Mouse (Mus musculus) liver, embryonic 13.5 days (tissue): Measurements from ENCODE around the gene Dazap2. TPM values are rescaled to one million over a fixed set of nuclear protein-coding genes. Genes with fewer than 3 reads are reported as not detected.
"Not testable (repeated sequence)": the region's sequence is repeated elsewhere in the genome, so short reads cannot be mapped to it uniquely, and the experiment has no call there.

Experiments used
- ATAC-seq: fragments of 200-750 bp; cut with Nextera tagmentation; 2 replicates; pipeline ENCODE4 v1.8.0; 2017; ENCODE audit warnings: low read depth, mild to moderate bottlenecking, moderate number of reproducible peaks, moderate library complexity
- DNase-seq: peaks from one replicate; pipeline ENCODE4 v3.0.0; 2022
- H3K27ac ChIP-seq: fragments of 300-500 bp; sonication (generic); 2 replicates; pipeline ENCODE4 v1.5.1; 2015; ENCODE audit warnings: moderate library complexity, mild to moderate bottlenecking, inconsistent platforms
- H3K27me3 ChIP-seq: fragments of 300-500 bp; sonication (generic); 2 replicates; pipeline ENCODE4 v1.6.1; 2015; ENCODE audit warnings: mild to moderate bottlenecking, inconsistent platforms
- H3K36me3 ChIP-seq: fragments of 300-500 bp; sonication (generic); 2 replicates; pipeline ENCODE4 v1.6.1; 2015; ENCODE audit warnings: mild to moderate bottlenecking, inconsistent platforms
- H3K4me1 ChIP-seq: fragments of 300-500 bp; sonication (generic); replicated peaks from 2 replicates; pipeline ENCODE4 v1.6.1; 2015; ENCODE audit warnings: inconsistent platforms
- H3K4me2 ChIP-seq: fragments of 300-500 bp; sonication (generic); 2 replicates; pipeline ENCODE4 v1.6.1; 2015; ENCODE audit warnings: inconsistent platforms, mild to moderate bottlenecking, moderate library complexity
- H3K4me3 ChIP-seq: fragments of 300-500 bp; sonication (generic); replicated peaks from 2 replicates; pipeline ENCODE4 v1.5.1; 2015; ENCODE audit warnings: mild to moderate bottlenecking, inconsistent platforms
- H3K9ac ChIP-seq: fragments of 300-500 bp; sonication (generic); 2 replicates; pipeline ENCODE4 v1.6.1; 2015; ENCODE audit warnings: mild to moderate bottlenecking, inconsistent platforms
- H3K9me3 ChIP-seq: fragments of 300-500 bp; sonication (generic); replicated peaks from 2 replicates; pipeline ENCODE4 v1.6.1; 2016; ENCODE audit warnings: inconsistent platforms
- WGBS: fragments of 180-500 bp; shearing (Covaris S2); methylation state at CpG from one replicate; pipeline ENCODE4 v1.1.7; 2015; ENCODE audit not compliant: insufficient replicate concordance; 5-methylcytosine and 5-hydroxymethylcytosine counted together
- polyA plus RNA-seq: library from polyadenylated mRNA; unstranded; fragments of >200 nt; fragmentation: Nextera tagmentation; extraction: Ambion mirVana; gene quantifications from 2 replicates; pipeline ENCODE4 v1.2.1, GENCODE M21; 2015

The Dazap2 gene
- polyA plus RNA-seq, 1 experiment from 2014 or later, result 141 TPM

- Histone ChIP-seq H3K4me2 (no peak overlapping the region), H3K27me3 (peaks cover 3% of the 10 kb centered on the region; the same call in 1 of the 2 replicates), H3K27ac (no peak overlapping the region), H3K4me3 (no peak overlapping the region), H3K4me1 (no peaks in the 10 kb centered on the region), H3K9ac (no peak overlapping the region), H3K36me3 (no peaks in the 10 kb centered on the region), H3K9me3 (no peaks in the 10 kb centered on the region)
- ATAC-seq (no peak), DNase-seq (no peak)
- 31% methylated on average over 6 of the region's 6 CpGs for WGBS
Observed at GRCm38 (mm10) chr15:100588297-100588696, 26.9 kb upstream of the Dazap2 start.

- Histone ChIP-seq H3K27me3 (0 out of 2 replicates have a peak, but pooled peaks cover 9% of the 10 kb centered on the region), H3K36me3 (no peaks in the 10 kb centered on the region), H3K9me3 (no peaks in the 10 kb centered on the region), H3K27ac (no peak overlapping the region), H3K4me3 (no peak overlapping the region), H3K9ac (no peak overlapping the region), H3K4me1 (no peaks in the 10 kb centered on the region), H3K4me2 (no peak overlapping the region)
- ATAC-seq, result no peak
- WGBS, result 43% methylated on average over 8 of the region's 8 CpGs
- no peak for DNase-seq
Observed at GRCm38 (mm10) chr15:100590436-100590835, 24.7 kb upstream of the Dazap2 start.

GRCm38 (mm10) chr15:100592817-100593216 lies 22.3 kb upstream of the Dazap2 start:
- H3K27me3 ChIP-seq, result peaks cover 28% of the 10 kb centered on the region
- H3K9ac ChIP-seq, result no peak overlapping the region
- no peaks in the 10 kb centered on the region for H3K36me3 ChIP-seq
- 67% methylated on average over 6 of the region's 6 CpGs for WGBS
- ATAC-seq (no peak), DNase-seq (no peak)
- no peak overlapping the region for H3K4me3 ChIP-seq
- no peaks in the 10 kb centered on the region for H3K9me3 ChIP-seq
- H3K27ac ChIP-seq, result no peak overlapping the region
- no peaks in the 10 kb centered on the region for H3K4me1 ChIP-seq
- H3K4me2 ChIP-seq, result no peak overlapping the region

- Histone ChIP-seq H3K4me3 (peak overlapping the region; percentile 65), H3K9ac (no peak overlapping the region), H3K9me3 (no peaks in the 10 kb centered on the region), H3K27me3 (peaks cover 76% of the 10 kb centered on the region), H3K27ac (no peak overlapping the region), H3K4me2 (peak overlapping the region; percentile 86), H3K36me3 (no peaks in the 10 kb centered on the region), H3K4me1 (peaks cover 24% of the 10 kb centered on the region)
- WGBS, result 21% methylated on average over 9 of the region's 9 CpGs
- no peak for DNase-seq
- no peak for ATAC-seq
Observed at GRCm38 (mm10) chr15:100598287-100598882, 16.8 kb upstream of the Dazap2 start.

DNA sequence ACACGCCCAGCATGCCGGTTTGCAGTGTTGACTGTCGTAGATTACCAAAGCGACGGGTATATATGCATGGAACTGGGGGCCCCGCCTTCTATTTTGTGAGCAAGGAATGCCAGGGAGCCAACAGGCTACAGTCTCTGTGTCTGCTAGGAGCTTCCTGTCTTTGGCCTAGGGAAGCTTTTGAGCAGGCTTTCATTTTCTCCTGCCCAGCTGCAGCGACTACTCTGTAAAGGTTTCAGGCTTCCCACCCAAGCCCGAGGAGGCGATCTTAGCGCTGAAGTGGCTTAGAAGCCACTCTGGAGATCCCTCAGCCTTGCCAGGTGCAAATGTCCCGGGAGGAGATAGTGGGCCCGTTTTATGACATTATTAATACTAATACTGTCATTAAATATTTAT lies 16.3 kb upstream of the Dazap2 start:
- Histone ChIP-seq H3K4me2 (peak overlapping the region; percentile 86), H3K4me1 (peaks cover 28% of the 10 kb centered on the region), H3K9me3 (no peaks in the 10 kb centered on the region), H3K9ac (peak overlapping the region; percentile 49), H3K4me3 (peak overlapping the region; percentile 65), H3K27me3 (peaks cover 81% of the 10 kb centered on the region), H3K36me3 (no peaks in the 10 kb centered on the region), H3K27ac (no peak overlapping the region)
- DNase-seq (no peak), ATAC-seq (no peak)
- 2% methylated on average over 12 of the region's 12 CpGs for WGBS

DNA sequence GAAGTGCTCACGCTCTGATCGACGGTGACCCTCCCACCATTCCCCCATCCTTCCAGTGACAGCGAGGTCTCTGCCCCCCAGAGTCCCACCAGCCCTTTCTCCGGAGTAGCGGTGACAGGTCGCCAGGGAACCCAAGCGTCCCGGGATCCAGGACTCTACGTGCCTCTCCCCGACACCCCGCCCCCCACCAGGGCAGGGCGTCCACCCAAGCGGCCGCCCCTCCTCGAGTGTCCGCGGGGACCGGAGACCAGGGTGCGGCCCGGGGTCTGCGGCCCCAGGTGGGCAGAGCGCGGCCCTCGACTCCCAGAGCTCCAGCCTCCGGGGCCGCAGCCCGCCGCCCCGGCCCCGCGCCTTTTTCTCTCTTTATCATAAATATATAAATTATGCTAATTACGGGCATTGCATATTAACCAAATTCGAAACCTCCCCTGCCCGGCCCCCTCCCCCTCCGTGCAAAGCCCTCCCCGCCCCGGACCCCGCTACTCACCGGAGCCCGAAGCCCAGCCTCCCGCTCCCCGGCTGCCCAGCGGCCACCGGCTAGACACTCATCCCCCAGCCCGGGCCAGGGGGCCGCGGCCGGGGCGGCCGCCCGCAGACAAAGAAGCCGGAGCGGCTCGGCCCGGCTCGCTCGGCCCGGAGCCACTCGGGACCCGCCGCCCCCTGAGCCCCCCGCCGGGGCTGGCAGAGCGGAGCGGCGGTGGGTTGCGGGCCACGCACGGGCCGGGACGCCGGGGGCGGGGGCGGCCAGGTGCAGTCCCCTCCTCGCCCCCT lies 15.7 kb upstream of the Dazap2 start, which contains the start of gene Pou6f1:
Gene Pou6f1 (minus strand): TSS at position 709 of the 771 bp plus-strand sequence.
- ATAC-seq (peak; percentile 34; the same call in 1 of the 2 replicates), DNase-seq (no peak)
- under 1% methylated on average over 69 of the region's 76 CpGs for WGBS
- no peaks in the 10 kb centered on the region for H3K9me3 ChIP-seq
- no peaks in the 10 kb centered on the region for H3K36me3 ChIP-seq
- peaks cover 76% of the 10 kb centered on the region for H3K27me3 ChIP-seq
- H3K4me1 ChIP-seq, result peaks cover 28% of the 10 kb centered on the region
- no peak within 1 kb of the TSS for H3K27ac ChIP-seq
- H3K4me2 ChIP-seq, result peak within 1 kb of the TSS; percentile 86
- peak within 1 kb of the TSS; percentile 65 for H3K4me3 ChIP-seq
- H3K9ac ChIP-seq, result peak within 1 kb of the TSS; percentile 62

DNA sequence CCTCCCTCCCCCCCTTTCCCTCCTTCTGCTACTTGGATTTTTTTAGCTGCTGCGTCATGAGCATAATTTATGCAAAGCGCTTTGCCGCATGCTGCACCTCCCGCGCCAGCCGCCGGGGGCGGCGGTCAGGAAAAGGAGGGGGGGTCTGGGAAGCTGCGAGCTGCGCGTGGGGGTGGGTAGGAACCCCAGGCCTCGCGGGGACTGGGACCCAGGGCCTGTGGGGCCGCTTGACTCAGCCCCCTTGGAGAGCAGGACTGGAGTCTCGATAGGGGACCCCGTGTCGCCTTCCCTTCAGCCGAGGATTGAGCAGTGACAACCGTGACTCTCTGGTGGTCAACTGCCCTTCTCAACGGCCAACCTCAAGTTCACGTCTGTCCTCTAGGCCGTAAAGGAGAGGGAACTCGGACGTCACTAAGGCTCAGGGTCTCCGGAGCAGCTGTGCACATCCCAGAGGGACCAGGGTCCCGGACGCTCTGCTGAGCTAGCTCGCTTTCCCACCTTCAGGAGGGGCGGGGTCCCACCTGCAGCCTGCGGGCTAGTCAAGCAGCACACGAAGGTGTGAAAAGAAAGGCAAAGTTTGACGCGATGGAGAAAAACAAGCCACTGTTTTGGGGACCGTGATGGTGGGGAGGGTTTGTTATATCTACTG lies 15.0 kb upstream of the Dazap2 start:
- DNase-seq, result peak; percentile 29

DNA sequence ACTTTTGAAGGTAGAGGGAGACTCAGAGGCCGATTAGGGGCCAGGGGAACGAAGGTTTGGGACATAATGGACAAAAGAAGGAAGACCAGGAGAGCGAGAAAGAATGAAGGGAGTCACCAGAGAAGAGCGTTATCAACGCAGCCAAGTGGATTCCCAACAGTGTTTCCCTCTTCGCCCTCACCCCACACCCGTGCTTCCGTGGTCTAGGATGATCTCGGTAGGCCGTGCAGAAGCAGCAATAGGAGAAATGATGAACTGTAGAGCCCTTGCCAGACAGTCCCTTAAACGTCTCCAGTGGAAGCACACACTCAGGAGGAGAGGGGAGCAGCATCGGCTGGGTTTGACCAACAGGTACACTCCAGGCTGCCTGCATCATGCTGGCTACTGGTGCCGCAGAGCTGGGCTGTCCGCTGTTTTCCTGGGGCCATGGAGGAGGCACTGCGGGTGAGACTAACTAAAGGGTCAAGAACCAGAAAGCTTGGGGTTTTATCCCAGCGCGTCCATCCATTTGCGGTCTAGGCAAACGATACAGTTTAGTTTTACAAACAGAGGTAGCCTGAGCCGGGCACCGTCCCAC lies 14.4 kb upstream of the Dazap2 start:
- ATAC-seq (no peak), DNase-seq (no peak)
- no peaks in the 10 kb centered on the region for H3K9me3 ChIP-seq
- WGBS, result 17% methylated on average over 21 of the region's 21 CpGs
- no peak overlapping the region for H3K27ac ChIP-seq
- peak overlapping the region; percentile 86 for H3K4me2 ChIP-seq
- no peak overlapping the region for H3K9ac ChIP-seq
- peak overlapping the region; percentile 65 for H3K4me3 ChIP-seq
- no peaks in the 10 kb centered on the region for H3K36me3 ChIP-seq
- H3K27me3 ChIP-seq, result peaks cover 83% of the 10 kb centered on the region
- peaks cover 35% of the 10 kb centered on the region for H3K4me1 ChIP-seq

More for the DNA sequence above, 15.0 kb upstream of the Dazap2 start:
- no peaks in the 10 kb centered on the region for H3K36me3 ChIP-seq
- ATAC-seq, result no peak
- peaks cover 35% of the 10 kb centered on the region for H3K4me1 ChIP-seq
- 2% methylated on average over 35 of the region's 35 CpGs for WGBS
- H3K27ac ChIP-seq, result no peak overlapping the region
- H3K4me3 ChIP-seq, result peak overlapping the region; percentile 65
- peak overlapping the region; percentile 86 for H3K4me2 ChIP-seq
- no peaks in the 10 kb centered on the region for H3K9me3 ChIP-seq
- H3K27me3 ChIP-seq, result peaks cover 80% of the 10 kb centered on the region
- peak overlapping the region; percentile 62 for H3K9ac ChIP-seq

GRCm38 (mm10) chr15:100601669-100602068 lies 13.5 kb upstream of the Dazap2 start:
- no peaks in the 10 kb centered on the region for H3K9me3 ChIP-seq
- ATAC-seq, result no peak
- no peak for DNase-seq
- no peaks in the 10 kb centered on the region for H3K36me3 ChIP-seq
- H3K9ac ChIP-seq, result no peak overlapping the region
- H3K27me3 ChIP-seq, result peaks cover 77% of the 10 kb centered on the region
- no peak overlapping the region for H3K27ac ChIP-seq
- peaks cover 35% of the 10 kb centered on the region for H3K4me1 ChIP-seq
- H3K4me2 ChIP-seq, result no peak overlapping the region
- no peak overlapping the region for H3K4me3 ChIP-seq
- 22% methylated on average over 3 of the region's 3 CpGs for WGBS

DNA sequence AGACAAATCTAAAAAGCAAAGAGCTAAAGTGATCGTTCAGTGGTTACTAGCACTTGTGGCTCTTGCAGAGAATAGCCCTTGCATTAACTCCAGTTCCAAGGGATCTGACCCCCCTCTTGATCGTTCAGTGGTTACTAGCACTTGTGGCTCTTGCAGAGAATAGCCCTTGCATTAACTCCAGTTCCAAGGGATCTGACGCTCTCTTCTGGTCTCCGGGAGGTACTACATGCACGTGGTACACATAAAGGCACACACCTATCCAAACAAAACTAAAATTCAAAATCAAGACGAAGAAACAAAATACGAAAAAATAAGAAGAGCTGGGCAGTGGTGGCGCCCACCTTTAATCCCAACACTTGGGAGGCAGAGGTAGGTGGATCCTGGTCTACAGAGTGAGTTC lies 8.5 kb upstream of the Dazap2 start:
- 69% methylated on average over 8 of the region's 8 CpGs for WGBS
- not testable (repeated sequence) for H3K36me3 ChIP-seq, DNase-seq, H3K27ac ChIP-seq, ATAC-seq, H3K4me3 ChIP-seq, H3K9me3 ChIP-seq, H3K9ac ChIP-seq, H3K4me2 ChIP-seq
- Histone ChIP-seq H3K27me3 (peaks cover 40% of the 10 kb centered on the region), H3K4me1 (peaks cover 18% of the 10 kb centered on the region)

GRCm38 (mm10) chr15:100611951-100612350 lies 3.2 kb upstream of the Dazap2 start:
- peaks cover 32% of the 10 kb centered on the region for H3K4me1 ChIP-seq
- H3K4me3 ChIP-seq, result no peak overlapping the region
- H3K27me3 ChIP-seq, result 0 out of 2 replicates have a peak, but pooled peaks cover 8% of the 10 kb centered on the region
- no peak overlapping the region for H3K4me2 ChIP-seq
- H3K9me3 ChIP-seq, result no peaks in the 10 kb centered on the region
- DNase-seq, result no peak
- peaks cover 3% of the 10 kb centered on the region for H3K36me3 ChIP-seq
- WGBS, result 61% methylated on average over 7 of the region's 7 CpGs
- H3K9ac ChIP-seq, result no peak overlapping the region
- no peak for ATAC-seq
- H3K27ac ChIP-seq, result no peak overlapping the region
